Mouse (Mus musculus) adrenal gland, adult (tissue): ENCODE data around the gene St3gal3.

Experiments used
- DNase-seq, 2 experiments: peaks; one replicate each; pipeline ENCODE4 v3.0.0; 2022 to 2023; ENCODE audit warnings: low spot score in 1 of 2; ENCODE audit not compliant: inconsistent age in 2 of 2

St3gal3 gene

GRCm38 (mm10) chr4:118134485-118135365, at the start of gene St3gal3:
Gene St3gal3 (minus strand): TSS chr4:118134914.
- DNase-seq, result peak; percentile 98 to 99

DNA sequence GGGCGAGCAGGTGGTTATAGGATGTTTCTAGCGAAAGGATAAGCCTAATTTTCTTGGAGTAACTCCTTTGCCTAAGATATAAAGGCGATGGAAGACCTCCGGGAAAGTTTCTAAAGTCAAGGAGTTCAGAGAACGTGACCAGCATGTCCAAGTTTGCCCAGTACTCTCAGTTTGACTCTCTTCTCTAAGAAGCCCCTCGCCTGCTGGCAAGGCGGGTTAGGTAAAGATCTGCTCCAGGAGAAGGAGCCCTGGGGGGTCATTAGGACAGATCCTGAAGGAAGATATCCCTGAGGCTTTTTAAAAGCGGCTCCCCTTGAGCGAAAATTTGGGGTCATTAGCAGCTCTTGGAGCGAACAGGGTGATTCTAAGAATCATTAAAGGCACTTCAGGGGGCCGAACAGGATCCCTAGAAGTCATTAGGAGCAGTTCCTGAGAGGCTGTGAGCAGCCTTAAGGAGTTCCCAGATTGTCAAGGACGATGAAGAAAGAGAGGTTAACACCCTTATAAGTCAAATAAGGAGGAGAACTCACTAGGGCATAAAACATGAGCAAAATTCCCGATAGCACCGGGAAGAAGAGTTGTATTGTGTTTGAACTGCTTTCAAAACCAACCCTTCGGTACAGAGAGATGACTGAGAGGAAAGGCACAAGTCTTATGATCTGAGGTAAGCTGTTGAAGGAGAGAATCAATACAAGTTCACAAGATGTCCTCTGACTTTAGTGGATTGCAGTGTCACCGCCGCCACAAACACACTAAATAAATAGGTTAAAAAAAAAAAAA, 45.8 kb upstream of the St3gal3 start:
- no peak for DNase-seq

GRCm38 (mm10) chr4:118179467-118180300, 45.0 kb upstream of the St3gal3 start, which contains the start of gene Kdm4a:
Gene Kdm4a (minus strand): TSS chr4:118180043.
- DNase-seq, result peak; percentile 95 to 98

DNA sequence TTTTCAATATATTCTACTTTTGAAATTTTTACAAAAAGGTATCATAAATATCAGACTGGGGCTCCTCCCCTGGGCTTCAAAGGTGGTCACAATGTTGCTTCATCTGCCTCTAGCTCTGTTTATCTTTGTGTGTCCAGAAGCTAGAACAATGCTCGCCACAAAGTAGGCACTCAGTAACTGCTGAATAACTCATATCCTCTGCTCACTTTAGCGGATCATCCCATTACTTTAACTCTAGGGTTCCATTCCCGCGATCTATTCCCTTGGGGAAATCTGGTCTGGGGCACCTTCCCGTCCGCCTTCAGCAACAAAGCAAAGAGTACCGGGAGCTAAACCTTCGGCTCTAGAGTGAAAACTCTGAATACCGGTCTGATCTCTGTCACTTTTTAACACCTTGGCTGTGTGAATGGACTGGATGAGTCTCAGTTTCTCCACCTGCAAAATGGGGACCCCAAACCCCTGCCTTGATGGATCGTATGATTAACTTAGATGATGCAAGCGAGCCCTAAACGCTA, 44.3 kb upstream of the St3gal3 start:
- DNase-seq, result no peak

DNA sequence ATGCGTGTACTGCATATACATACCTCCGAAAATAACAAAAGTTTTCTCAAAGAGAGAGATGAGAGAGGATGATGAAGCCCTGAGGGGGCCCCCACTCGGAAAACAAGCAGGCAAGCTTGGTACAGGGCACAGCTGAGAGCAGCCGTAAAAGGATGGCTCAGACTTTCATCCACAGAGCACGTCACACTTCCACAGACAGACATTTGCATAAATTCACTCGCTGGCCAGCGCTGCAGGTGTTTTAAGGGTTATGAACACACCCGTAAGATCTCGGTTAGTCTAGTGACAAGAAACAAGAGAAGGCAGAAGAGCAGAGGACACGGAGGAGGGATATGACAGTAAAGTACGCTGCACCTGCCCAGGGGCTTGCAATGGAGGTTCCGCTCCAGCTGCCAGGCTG, 37.7 kb upstream of the St3gal3 start:
- DNase-seq, result no peak

- DNase-seq, result no peak
Observed at GRCm38 (mm10) chr4:118171006-118171405, 36.3 kb upstream of the St3gal3 start.

- DNase-seq, result no peak
Observed at GRCm38 (mm10) chr4:118162123-118162522, 27.4 kb upstream of the St3gal3 start.

- DNase-seq, result peak in 1 of 2 experiments; percentile 77
Observed at GRCm38 (mm10) chr4:118157666-118158065, 23.0 kb upstream of the St3gal3 start.

GRCm38 (mm10) chr4:118156559-118156958, 21.8 kb upstream of the St3gal3 start:
- DNase-seq, result no peak

DNA sequence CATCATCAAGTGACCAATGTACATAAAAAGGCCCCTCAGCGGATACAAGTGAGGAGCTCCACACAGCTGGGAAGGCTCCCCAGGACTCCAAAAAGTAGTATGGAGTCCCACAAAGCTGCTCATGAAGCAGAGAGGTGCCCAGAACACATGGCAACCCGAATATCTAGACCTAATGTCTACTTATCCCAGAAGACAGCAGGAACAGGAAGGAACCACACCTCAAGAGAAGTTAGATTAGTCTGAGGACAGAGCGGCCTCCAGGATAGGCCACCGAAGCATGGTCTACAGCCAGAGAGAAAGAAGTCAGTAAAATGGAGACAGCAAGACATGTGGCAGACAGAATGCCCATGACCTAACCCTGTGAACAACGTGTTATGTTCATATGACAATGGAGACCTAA, 20.2 kb upstream of the St3gal3 start:
- DNase-seq, result no peak

GRCm38 (mm10) chr4:118152020-118152785, 17.5 kb upstream of the St3gal3 start:
- no peak for DNase-seq

DNA sequence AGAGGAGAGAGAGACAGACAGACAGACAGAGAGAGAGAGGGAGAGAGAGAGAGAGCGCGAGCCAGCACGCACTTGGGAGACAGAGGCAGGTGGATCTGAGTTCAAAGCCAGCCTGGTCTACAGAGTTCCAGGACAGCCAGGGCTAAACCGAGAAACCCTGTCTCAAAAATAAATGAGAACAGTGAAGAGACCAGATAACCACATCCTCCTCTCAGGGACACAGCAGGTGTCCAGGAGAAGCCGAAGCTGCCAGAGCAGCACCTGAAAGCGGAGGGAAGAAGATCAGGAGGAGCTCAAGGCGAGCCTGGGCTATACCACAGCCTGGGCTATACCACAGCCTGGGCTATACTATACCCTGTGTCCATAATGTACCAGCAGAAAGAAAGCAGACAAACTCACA, 16.1 kb upstream of the St3gal3 start:
- no peak for DNase-seq

- no peak for DNase-seq
Observed at GRCm38 (mm10) chr4:118149956-118150680, 15.4 kb upstream of the St3gal3 start.

- DNase-seq, result no peak
Observed at GRCm38 (mm10) chr4:118149055-118149576, 14.4 kb upstream of the St3gal3 start.

- no peak for DNase-seq
Observed at GRCm38 (mm10) chr4:118148317-118148687, 13.6 kb upstream of the St3gal3 start.

GRCm38 (mm10) chr4:118147547-118148316, 13.0 kb upstream of the St3gal3 start:
- peak in 1 of 2 experiments; percentile 44 for DNase-seq

DNA sequence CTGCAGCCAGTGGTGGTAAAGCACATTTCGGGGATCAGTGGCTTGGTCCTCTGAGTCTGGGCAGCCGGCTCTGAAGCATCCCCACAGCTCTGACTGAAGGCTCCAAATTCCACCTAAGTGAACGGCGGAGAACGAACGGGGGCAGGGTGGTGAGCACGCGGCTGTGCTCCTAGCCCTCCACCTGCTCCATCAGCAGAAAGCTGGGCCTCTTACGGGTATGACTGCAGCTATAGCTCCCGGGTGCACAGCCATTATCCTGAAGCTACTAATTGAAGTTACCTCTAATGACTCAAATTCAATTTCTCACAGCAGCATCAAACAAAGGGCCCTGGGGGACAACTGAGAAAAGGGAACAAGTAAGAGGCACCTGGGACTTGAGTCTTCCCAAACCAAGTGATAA, 12.4 kb upstream of the St3gal3 start:
- no peak for DNase-seq

DNA sequence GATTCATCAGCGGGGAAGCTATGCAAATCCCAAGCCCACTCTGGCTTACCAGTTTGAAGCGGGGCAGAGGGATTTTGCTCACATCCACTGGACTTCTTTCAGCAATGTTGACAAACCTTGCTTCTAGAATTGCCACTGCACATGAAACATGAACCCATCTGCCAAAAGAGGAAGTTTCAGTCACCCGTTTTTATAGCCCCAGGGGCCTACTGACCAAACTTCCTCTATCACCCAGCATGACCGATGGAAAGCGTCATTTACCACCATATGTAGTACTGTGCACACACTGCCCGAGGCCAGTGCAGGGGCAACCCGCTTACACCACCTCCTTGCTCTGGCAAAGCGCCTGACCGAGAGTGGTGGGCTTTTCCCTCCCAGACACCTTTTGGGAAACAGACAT, 9.6 kb upstream of the St3gal3 start:
- peak in 1 of 2 experiments; percentile 51 for DNase-seq
